Mouse (Mus musculus) granulocyte monocyte progenitor cell, adult 5-6 weeks (primary cell): ENCODE results near the gene Mcat. TPM values are rescaled to one million over a fixed set of nuclear protein-coding genes. Genes with fewer than 3 reads are reported as not detected.
A peak's percentile ranks its signal among the peaks of the same experiment; 100 is the strongest.

Experiments used
- ATAC-seq: replicated peaks from 2 replicates; pipeline ENCODE4 v1.8.0; 2016; ENCODE audit warnings: mild to moderate bottlenecking, moderate TSS enrichment, inconsistent platforms; ENCODE audit not compliant: poor library complexity, severe bottlenecking
- total RNA-seq, 2 experiments: library from RNA; stranded (forward) in 1 of 2; stranded (reverse) in 1 of 2; fragments of 200-712, 200-1000 nt in 1 of 2; fragments of >200 nt in 1 of 2; fragmentation: Nextera tagmentation in 1 of 2; gene quantifications; 2 replicates each; pipeline ENCODE4 v1.2.3; 2014 to 2017

Mcat gene
- total RNA-seq, 2 experiments from 2014 or later = 10.8 to 21.1 TPM

DNA sequence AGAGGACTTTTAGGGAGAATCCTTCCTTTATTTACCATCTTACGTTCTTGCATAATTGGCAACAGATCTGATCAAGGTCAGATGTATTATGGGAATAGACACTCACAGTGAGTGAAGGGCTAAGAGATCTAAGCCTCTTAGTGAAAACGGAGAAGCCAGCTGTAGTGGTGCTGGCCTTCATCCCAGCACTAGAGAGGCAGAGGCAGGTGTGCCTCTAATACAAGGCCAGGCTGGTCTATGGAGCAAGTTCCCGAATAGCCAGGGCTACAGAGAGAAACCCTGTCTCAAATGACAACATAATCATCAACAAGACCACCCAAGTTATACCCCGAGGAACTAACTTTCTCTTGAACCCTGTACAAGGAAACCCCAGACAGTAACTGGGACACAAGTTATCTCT lies 19.3 kb upstream of the Mcat start:
- ATAC-seq = no peak

GRCm38 (mm10) chr15:83576651-83577050 lies 13.1 kb upstream of the Mcat start:
- ATAC-seq = no peak

DNA sequence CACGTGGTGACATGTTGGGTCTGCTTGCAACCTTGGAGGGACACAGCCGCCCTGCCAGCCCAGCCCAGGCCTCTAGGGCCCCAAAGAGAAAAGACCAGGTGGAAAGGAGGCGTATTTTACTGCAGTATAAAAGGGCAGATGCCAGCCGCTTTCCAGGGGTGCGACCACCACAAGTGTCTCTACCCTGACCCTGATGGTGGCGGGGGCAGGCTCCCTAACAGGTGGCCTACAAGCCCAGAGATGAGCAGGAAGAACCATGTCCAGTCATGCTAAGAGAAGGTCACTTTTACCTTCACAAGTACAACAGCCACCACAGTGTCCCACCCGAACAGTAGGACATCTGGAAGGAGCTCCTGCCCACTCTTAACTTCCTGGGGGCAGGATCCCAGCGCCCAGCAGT lies 12.0 kb upstream of the Mcat start:
- no peak for ATAC-seq

DNA sequence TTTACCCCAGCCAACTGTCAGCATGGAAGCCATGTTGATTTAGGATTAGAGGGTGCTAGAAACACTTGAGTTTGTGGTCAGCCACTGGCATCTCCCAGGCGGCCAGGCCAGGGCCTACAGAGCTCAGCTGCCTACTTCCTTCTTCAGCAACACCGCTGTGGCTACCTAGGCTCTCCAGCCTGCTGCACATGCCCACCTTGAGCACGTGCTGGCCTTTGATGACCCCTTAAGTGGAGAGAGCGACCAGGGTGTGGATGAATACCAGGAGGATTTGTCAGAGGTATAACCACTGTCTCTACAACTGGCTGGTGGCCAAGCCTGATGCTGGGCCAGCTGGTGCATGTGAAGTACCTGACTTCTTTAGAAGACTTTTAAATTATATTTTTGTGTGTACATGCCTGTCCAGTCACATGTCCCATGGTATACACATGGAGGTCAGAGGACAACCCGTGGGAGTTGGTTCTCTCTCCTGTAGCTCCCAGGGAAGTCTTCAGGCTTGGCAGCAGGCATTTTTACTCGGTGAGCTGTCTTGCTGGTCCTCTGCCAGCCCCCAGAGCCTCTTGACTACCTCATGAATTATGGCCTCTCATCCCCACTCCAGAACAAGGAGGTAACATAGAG lies 11.3 kb upstream of the Mcat start:
- no peak for ATAC-seq

DNA sequence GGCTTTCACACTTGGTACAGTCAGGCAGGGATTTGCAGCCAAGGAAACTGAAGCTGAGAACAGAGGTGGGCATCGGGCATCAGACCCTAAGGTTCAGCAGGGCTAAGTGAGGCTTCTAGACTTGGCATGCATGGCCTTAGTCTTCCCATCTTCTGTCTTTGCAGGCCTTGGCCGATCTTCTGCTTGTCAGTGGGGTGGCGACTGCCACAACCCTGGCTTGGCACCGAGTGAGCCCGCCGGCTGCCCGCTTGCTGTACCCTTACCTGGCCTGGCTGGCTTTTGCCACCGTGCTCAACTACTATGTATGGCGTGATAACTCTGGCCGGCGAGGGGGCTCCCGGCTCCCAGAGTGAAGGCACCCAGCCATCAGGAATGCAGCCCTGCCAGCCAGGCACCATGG lies 10.0 kb upstream of the Mcat start:
- ATAC-seq = no peak

- ATAC-seq = no peak
Observed at GRCm38 (mm10) chr15:83572132-83572531, 8.5 kb upstream of the Mcat start.

- ATAC-seq = no peak
Observed at GRCm38 (mm10) chr15:83571636-83572035, 8.0 kb upstream of the Mcat start.

DNA sequence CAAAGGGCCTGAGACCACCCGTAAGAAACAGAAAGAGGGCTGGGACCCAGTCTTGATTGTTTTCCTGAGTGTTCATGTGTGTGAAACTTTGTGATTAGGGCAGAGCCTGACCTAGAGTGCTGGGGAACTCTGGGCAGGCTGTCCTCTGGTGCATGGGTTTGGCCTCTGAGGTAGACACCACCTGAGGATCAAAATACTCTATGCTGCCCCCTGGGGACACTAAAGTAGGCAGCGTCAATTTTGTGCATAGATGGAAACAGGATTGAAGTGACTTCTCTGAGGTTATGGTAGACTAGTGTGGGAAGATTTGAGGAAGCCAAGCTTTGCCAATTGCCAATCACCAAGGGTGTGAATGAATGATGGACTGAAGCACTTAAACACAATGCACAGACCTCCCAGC lies 7.1 kb upstream of the Mcat start:
- peak; percentile 39 for ATAC-seq

DNA sequence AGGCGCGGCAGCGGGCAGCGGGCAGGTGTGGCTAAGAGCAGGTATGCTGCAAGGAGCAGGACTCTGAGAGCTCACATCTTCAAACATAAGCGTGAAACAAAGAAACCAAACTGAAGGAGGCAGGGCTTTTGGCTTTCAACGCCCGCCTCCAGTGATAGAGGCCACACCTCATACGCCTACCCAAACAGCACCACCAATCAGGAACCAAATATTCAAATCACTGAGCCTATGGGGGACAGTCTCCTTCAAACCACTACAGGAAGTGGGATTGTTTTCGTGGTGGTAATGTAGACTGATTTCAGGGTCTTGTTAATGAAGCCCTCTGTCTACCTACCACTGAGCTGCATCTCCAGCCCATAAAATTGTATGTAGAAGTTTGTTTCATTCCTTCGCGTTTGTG lies 6.1 kb upstream of the Mcat start:
- ATAC-seq = peak; percentile 69

- ATAC-seq = no peak
Observed at GRCm38 (mm10) chr15:83568544-83568943, 5.0 kb upstream of the Mcat start.

- no peak for ATAC-seq
Observed at GRCm38 (mm10) chr15:83567728-83568127, 4.1 kb upstream of the Mcat start.

DNA sequence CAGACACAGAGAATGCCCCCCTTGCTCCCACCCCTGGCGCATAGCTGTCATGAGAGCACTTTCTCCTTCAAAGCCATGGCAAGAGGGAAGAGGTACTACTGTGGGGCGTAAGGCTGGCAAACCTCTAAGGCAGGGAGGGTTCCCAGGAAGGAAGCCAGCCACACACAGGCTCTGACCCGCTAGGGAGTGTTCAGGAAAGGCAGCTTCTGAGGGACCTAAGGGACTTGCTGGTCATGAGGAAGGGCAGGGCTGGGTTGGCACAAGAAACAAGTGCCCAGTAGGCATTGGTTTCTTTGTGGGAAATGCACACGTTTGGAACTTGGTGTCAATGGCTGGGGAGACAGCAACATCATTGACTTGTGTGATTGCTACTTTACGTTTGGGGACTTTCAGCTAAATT lies 2.4 kb upstream of the Mcat start:
- ATAC-seq = no peak

DNA sequence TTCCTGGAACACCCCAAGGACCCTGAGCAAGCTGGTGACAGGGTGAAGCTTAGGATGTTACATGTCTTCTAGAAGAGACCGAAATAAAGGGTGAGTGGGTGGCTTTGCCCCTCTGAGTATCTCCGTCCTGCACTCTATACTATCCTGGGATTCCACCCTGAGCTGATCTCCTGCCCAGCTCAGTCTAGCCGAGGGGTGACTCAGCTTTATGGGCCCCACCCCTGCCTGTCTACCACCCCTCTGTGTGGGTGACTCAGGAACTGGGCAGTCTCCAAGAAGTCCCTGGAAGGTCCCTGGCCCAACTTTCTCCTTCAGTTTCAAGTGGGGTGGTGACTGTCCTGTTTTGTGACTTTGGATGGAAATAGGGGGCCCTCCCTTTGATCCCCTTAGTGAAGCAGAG lies 1.8 kb upstream of the Mcat start:
- no peak for ATAC-seq

DNA sequence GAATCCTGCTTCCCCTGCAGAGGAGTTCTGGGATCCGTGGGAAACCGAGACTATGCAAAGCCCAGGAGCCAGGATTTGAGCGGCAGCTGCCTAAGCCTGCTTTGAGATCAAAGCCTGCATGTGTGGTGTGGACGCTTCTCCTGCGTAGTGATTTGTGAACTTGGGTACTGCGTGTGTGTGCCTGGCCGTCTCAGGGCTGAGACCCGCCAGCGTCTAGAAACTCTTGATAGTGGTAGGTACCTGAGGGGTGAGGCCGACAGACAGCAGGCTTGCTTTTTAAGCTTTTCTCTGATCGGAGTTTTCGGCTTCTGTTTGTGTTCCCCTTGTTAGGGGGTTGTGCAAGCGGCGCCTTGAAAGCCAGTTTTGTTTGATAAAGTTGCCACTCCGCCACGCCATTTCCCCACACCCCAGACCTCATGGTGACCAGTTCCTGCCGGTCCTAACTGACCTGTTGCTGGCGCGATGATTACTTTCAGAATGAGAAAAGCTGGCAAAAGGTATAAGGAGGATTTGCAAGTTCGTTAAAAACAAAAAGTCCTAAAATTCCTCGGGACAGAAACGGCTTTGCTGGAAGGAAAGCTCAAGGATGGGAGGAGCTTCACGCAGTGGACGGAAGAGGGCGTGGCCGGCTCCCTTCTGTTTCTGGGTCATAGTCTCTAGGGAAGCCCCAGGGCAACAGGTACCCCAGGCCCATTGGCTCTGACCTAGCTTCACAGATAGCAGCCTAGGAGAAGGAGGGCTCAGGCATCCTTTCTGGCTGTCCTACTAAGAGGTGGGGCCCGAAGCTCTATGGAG lies 467 bp upstream of the Mcat start:
- ATAC-seq = peak; percentile 38

DNA sequence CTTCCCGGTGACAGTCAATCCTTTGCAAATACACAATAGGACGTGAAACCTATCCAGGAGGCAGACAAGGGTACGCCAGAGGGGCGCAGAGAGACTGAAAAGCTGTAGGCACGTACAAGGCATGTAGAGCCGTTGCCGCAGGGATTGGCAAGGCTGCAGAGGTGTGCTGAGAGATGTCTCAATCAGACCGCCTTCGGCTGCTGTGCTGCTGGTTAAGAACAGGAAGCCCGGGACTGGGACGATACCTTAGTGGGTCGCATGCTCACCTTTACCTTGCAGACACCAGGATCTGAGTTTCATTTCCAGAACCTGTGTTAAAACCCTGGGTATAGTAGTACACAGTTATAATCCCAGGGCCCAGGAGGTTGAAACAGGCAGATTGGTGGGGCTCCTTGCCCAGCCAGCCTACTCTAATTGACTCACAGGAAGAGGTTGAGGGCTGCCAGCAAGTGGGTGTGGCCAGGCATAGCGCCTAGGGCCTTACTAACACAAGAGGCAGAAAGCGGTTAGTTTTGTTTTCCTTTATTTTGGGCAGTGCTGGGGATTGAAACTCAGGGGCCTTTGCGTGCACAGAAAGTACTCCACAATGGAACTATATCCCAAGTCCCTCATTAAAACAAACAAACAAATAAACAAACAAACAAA lies 839 bp downstream of the Mcat start:
- peak; percentile 61 for ATAC-seq

DNA sequence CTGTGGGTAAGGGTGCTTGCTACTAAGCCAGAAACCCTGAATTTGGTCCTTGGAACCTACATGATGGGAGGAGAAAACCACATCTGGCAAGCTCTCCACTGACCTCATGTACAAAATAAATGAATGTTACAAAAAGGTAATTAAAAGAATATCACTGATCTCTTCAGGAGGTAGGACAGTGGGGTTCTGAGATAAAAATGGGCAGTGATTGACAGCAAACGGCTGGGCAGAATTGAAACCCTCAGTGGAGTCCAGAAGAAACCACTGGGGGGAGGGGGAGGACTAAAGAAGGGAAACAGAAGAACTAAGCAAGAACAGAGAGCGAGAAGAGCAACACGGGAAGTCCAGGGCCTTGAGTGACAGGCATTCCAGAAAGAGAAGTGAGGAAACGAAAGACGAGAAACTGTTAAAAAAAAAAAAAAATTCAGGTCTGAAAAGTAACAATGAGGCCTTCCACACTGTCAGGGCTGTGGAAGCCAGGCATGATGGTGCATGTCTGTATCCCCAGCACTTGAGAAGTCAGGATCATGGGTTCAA lies 2.6 kb downstream of the Mcat start:
- ATAC-seq = peak; percentile 43

GRCm38 (mm10) chr15:83555161-83555974 lies 8.2 kb downstream of the Mcat start:
- peak; percentile 86 for ATAC-seq

DNA sequence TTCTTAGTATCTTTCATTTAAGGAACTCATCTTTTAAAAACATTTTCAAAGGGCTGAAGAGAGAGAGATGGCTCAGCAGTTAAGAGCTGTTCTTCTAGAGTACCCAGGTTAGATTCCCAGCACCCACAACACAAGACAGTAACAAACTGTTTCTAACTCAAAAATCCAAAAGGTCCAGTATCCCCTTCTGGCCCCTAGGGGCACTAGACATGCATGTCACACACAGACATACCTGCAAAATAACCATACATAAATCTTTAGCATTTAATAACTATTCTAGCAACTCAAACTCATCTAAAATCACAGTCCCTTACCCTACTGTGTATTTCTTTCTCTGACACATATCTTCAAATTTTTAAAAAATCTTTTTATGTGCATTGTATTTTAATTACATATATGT lies 9.8 kb downstream of the Mcat start:
- no peak for ATAC-seq

DNA sequence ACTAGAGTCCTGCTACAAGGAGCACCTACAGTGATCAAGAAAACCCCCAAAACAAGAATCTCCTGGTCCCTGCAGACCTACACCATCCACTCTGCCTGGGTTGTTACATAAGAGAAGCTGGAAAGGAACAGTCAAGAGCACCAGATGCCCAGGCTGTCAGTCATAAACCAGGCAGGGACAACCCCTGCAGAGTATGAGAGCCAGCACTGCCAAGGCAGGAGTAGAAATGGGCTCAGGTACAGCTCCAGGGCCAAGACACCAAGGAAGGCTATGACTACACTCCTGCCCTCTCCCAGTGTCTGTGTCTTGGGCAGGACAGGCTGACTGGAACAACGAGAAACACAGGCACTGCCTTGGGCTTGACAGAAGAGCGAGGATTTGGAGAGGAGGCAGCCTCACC lies 13.4 kb downstream of the Mcat start:
- no peak for ATAC-seq

GRCm38 (mm10) chr15:83547144-83547543 lies 16.4 kb downstream of the Mcat start:
- ATAC-seq = no peak

DNA sequence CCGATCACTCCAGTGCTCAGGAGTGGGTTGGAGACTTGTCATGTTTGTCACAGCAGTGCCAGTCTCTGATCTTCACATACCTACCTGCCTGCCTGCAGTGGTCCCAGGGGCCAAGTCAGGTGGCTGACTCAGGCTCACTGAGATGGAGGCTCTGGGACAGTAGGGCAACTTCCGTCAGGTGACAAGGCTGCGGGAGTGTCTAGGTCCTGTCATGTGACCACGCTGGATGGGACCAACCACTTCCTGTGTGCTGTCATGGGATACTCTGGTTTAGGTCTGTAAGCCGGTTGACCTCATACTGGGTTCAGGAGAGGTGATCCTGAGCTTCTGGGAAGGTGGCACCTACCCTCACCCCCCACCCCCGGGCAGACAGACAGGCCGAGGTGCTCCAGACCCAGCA lies 17.6 kb downstream of the Mcat start:
- no peak for ATAC-seq
